Mouse (Mus musculus) testis, adult 2 months (tissue): ENCODE results near the gene Lsm11. TPM values are rescaled to one million over a fixed set of nuclear protein-coding genes. Genes with fewer than 3 reads are reported as not detected.

Experiments
- H3K27ac ChIP-seq: fragments of 200-500 bp; 2 replicates; pipeline ENCODE4 v1.5.1; 2012; ENCODE audit warnings: low read depth, low read length; ENCODE audit not compliant: control insufficient read depth, insufficient read depth
- H3K27me3 ChIP-seq: fragments of 200-500 bp; 2 replicates; pipeline ENCODE4 v1.6.1; 2012; ENCODE audit warnings: mild to moderate bottlenecking, low read length, moderate library complexity; ENCODE audit not compliant: control insufficient read depth, insufficient read depth
- H3K36me3 ChIP-seq: fragments of 200-500 bp; 2 replicates; pipeline ENCODE4 v1.6.1; 2012; ENCODE audit warnings: mild to moderate bottlenecking, low read length; ENCODE audit not compliant: control insufficient read depth, insufficient read depth
- H3K4me1 ChIP-seq: fragments of 200-500 bp; 2 replicates; pipeline ENCODE4 v1.6.1; 2012; ENCODE audit warnings: low read length; ENCODE audit not compliant: control insufficient read depth, insufficient read depth
- H3K4me3 ChIP-seq: fragments of 200-500 bp; 2 replicates; pipeline ENCODE4 v1.5.1; 2012; ENCODE audit warnings: low read depth, mild to moderate bottlenecking, low read length, moderate library complexity, mixed read lengths; ENCODE audit not compliant: control insufficient read depth
- CTCF ChIP-seq: fragments of 200-500 bp; IDR thresholded peaks from 2 replicates; pipeline ENCODE4 v1.5.1; 2012; ENCODE audit warnings: low read depth, mild to moderate bottlenecking, inconsistent platforms, low read length, moderate library complexity; ENCODE audit not compliant: control insufficient read depth, insufficient read depth, insufficient replicate concordance
- POLR2A ChIP-seq: fragments of 200-500 bp; IDR thresholded peaks from 2 replicates; pipeline ENCODE4 v1.6.1; 2012; ENCODE audit warnings: low read depth, mild to moderate bottlenecking, inconsistent platforms, low read length, moderate library complexity; ENCODE audit not compliant: control insufficient read depth
- polyA plus RNA-seq: library from polyadenylated mRNA; depleted of rRNA; stranded (reverse); fragments of >200 nt; gene quantifications from 2 replicates; pipeline ENCODE4 v1.2.3, GENCODE M21; 2012

Lsm11 gene
- polyA plus RNA-seq, 1 experiment = 1.5 TPM

DNA sequence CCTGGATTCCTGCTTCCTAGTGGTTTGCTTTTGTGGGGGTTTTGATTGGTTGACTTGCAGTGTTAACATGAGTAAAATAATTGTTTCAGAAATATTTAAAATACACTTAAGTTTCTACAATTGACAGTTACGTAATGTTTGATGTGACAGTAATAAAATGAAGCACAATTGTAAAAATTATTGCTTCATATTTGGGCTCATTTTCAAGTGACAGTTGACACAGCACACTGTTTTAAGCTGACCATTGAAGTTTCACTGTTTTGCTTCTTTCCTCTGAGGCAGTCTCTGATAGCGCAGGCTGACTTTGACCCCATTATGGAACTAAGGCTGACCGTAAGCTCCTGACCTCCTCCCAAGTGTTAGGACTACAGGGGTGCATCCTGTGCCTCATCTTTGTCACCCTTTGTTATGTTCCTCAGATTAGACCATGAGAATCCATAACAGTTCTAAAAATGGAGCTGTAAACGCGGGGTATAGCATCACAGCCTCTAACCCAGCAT lies 51.8 kb downstream of the Lsm11 start:
- H3K36me3 ChIP-seq = peaks cover 3% of the 10 kb centered on the region
- no peaks in the 10 kb centered on the region for H3K27me3 ChIP-seq
- H3K4me3 ChIP-seq = no peak overlapping the region
- no peaks in the 10 kb centered on the region for H3K4me1 ChIP-seq
- TF ChIP-seq CTCF = no peak
- TF ChIP-seq POLR2A = no peak
- no peak overlapping the region for H3K27ac ChIP-seq

DNA sequence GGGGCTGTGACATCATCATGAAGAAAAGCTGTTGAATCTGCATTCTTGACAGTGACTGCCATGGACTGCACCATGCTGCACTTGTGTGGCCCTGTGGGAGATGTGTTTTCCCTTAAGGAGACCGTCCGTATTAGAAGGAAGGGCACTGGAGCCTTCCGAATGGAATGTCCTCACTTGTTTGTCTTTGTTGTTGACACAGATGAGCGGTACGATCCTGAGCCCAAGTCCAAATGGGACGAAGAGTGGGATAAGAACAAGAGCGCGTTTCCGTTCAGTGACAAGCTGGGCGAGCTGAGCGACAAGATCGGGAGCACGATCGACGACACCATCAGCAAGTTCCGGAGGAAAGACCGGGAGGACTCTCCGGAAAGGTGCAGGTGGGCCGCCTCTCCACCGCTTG lies 54.3 kb downstream of the Lsm11 start:
- H3K4me3 ChIP-seq = peak overlapping the region; percentile 5
- TF ChIP-seq CTCF = no peak
- no peak for TF ChIP-seq POLR2A
- H3K27me3 ChIP-seq = no peaks in the 10 kb centered on the region
- peaks cover 3% of the 10 kb centered on the region for H3K36me3 ChIP-seq
- H3K4me1 ChIP-seq = no peaks in the 10 kb centered on the region
- no peak overlapping the region for H3K27ac ChIP-seq

DNA sequence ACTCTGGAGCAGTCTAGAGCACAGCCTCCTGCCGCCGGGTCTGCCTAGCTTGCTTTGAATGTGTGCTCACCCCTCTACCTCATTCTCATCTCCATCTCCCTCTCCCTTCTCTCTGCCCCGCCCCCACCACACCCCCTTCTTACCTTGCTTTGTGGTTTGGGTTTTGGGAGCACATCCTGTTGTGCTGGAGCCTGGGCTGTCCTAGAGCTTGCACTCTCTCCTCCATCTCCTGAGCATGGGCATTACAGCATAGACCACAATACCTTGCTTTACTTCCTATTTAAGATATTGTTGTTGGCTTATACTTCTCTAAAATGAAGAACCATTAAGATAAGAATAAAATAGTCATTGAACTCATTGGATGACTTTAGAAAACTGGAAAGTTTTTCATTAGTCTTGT lies 54.8 kb downstream of the Lsm11 start:
- no peak overlapping the region for H3K27ac ChIP-seq
- peaks cover 3% of the 10 kb centered on the region for H3K36me3 ChIP-seq
- no peak overlapping the region; the same call in none of the 2 replicates for H3K4me3 ChIP-seq
- TF ChIP-seq POLR2A = no peak
- TF ChIP-seq CTCF = no peak
- no peaks in the 10 kb centered on the region for H3K27me3 ChIP-seq
- H3K4me1 ChIP-seq = no peaks in the 10 kb centered on the region

DNA sequence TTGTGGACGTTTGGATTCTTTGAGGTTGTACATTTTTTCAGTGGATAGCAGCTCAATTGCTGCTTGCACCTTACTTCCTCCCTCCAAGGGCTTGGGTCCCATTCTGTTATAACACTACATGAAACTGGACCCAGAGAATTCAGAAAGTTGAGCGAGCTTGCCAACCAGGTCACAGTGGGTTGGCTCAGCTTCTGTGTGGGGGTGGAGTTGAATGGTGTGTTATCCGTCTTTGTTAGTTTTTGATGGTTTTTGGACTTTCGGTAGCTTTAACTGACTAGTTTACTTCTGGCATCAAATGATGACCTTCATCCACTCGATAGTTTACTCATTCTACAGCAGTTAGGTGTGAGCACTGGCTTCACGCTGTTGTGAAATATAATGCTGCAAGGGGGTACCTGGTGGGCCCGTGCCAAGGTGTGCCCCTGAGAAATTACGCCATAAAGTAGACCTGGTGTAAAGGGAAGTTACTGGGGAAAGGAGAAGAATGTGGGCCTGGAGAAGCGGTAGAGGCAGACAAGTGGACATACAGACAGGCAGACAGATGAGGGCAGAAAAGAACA lies 56.2 kb downstream of the Lsm11 start:
- no peak overlapping the region for H3K4me3 ChIP-seq
- TF ChIP-seq CTCF (no peak), POLR2A (no peak)
- no peaks in the 10 kb centered on the region for H3K4me1 ChIP-seq
- H3K27ac ChIP-seq = no peak overlapping the region
- no peaks in the 10 kb centered on the region for H3K27me3 ChIP-seq
- H3K36me3 ChIP-seq = peaks cover 1% of the 10 kb centered on the region

DNA sequence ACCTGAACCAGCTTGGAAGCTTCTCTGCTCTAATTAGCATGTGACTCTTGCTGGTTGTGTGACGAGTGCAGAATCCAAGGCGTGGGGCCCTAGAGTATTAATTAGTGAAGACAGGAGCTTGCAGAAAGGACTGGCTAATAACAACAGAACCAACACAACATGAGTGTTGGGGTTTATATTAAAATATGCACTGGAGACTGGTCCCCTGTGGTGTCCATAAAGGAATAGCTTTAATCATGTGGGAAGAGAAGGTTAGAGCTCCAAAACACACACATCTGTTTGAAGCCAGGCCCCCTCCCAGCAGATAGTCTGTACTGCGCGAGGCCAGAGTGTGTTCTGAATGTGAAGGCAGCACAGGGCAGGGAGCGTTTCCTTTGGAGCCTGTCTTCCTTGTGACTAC lies 58.1 kb downstream of the Lsm11 start:
- Histone ChIP-seq H3K4me1 (no peaks in the 10 kb centered on the region), H3K27ac (no peak overlapping the region), H3K36me3 (no peaks in the 10 kb centered on the region; the same call in none of the 2 replicates), H3K27me3 (no peaks in the 10 kb centered on the region), H3K4me3 (no peak overlapping the region)
- TF ChIP-seq POLR2A = no peak
- TF ChIP-seq CTCF = no peak

DNA sequence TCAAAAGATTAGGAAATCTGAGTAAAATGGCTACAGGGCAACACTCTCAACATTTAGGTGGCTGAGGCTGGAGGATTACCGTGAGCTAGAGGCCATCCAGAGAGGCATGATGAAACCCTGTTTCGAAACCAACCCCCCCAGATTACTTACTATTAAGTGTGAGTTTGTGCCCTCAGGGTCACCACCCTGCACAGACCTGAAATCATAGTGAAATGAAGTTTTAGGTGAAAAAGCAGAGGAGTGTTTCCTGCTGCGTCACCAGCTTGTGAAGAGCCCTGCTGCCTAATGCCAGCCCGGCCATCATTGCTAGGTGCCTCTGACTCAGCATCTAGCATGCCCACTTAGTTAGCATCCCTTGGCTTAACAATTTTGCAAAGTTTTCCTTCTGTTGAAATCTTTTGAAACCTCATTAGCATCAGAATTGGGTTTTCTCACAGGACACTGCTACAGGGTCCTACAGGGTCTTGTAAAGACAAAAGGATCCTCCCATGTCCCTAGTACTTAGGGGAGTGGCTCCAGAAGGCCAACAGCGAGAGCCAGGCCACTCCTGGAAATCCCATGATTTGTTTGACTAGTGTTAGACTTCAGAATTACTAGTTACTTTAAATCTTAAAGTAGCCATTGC lies 59.0 kb downstream of the Lsm11 start:
- TF ChIP-seq CTCF (no peak), POLR2A (no peak)
- Histone ChIP-seq H3K27me3 (no peaks in the 10 kb centered on the region), H3K27ac (no peak overlapping the region), H3K36me3 (no peaks in the 10 kb centered on the region; the same call in none of the 2 replicates), H3K4me1 (no peaks in the 10 kb centered on the region), H3K4me3 (no peak overlapping the region)

DNA sequence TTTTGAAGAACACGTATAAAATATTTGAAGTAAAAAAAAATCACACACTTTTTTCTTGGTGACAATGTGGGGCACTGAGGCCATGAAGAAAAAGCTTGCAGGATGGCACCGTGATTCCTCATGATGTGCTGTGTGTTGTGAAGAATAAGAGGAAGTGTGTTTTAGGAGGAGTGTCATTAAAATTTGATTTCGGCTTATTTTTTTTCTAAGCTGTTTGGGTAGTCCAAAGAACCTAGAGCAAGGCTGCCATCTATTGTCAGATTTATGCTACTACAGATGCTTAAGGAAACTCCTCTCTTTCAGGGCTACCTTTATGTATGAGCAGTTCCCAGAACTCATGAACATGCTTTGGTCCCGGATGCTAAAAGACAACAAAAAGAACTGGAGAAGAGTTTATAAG lies 60.7 kb downstream of the Lsm11 start:
- H3K27me3 ChIP-seq = no peaks in the 10 kb centered on the region
- H3K27ac ChIP-seq = no peak overlapping the region
- H3K4me1 ChIP-seq = no peaks in the 10 kb centered on the region
- no peak overlapping the region for H3K4me3 ChIP-seq
- TF ChIP-seq CTCF (no peak), POLR2A (no peak)
- H3K36me3 ChIP-seq = no peaks in the 10 kb centered on the region; the same call in none of the 2 replicates
